ENCODE assay signal across 12 mouse cellular contexts in genomic region chr11:22601977-22602376, GRCm38 (mm10).
DNase-seq lines count a peak whose midpoint lies in the region; ATAC-seq and TF ChIP-seq lines count a peak whose summit lies in the region.
"Had no signal": no experiment of that assay in that cellular context is flagged by ENCODE, and none has a peak within 500 bp of the region (broad histone marks: within the 10 kb centered on the region; RNA-seq: fewer than 3 reads in every experiment).

No protein-coding gene starts in this region.

- H3K9me3 ChIP-seq in heart, embryonic 12.5 days (replicated peaks) = no peaks in the 10 kb centered on the region
- H3K9me3 ChIP-seq in lung, postnatal 0 days (ENCODE audit: low read length) = no peaks in the 10 kb centered on the region
- no peaks in the 10 kb centered on the region for H3K9me3 ChIP-seq in neural tube, embryonic 15.5 days (replicated peaks)
- H3K9me3 ChIP-seq: kidney, embryonic 15.5 days; limb, embryonic 12.5 days had no signal

- peaks cover 26% of the 10 kb centered on the region for H3K4me1 ChIP-seq in heart, embryonic 12.5 days (replicated peaks)
- H3K4me1 ChIP-seq in lung, postnatal 0 days (ENCODE audit: insufficient read depth, low read depth, low read length) = no peaks in the 10 kb centered on the region
- peaks cover 9% of the 10 kb centered on the region for H3K4me1 ChIP-seq in neural tube, embryonic 15.5 days
- H3K4me1 ChIP-seq: limb, embryonic 12.5 days had no signal

- H3K4me3 ChIP-seq in heart, embryonic 12.5 days = no peak overlapping the region
- no peak overlapping the region for H3K4me3 ChIP-seq in lung, postnatal 0 days (ENCODE audit: low read depth, low read length)
- H3K4me3 ChIP-seq in neural tube, embryonic 15.5 days (replicated peaks) = no peak overlapping the region
- H3K4me3 ChIP-seq: kidney, embryonic 15.5 days; limb, embryonic 12.5 days had no signal

- H3K36me3 ChIP-seq in heart, embryonic 12.5 days = no peaks in the 10 kb centered on the region
- H3K36me3 ChIP-seq in lung, postnatal 0 days (ENCODE audit: insufficient read depth, low read length) = no peaks in the 10 kb centered on the region
- H3K36me3 ChIP-seq in neural tube, embryonic 15.5 days = no peaks in the 10 kb centered on the region
- H3K36me3 ChIP-seq: kidney, embryonic 15.5 days; limb, embryonic 12.5 days had no signal

- peak overlapping the region; percentile 11; the same call in 1 of the 2 replicates for H3K27ac ChIP-seq in heart, embryonic 12.5 days (ENCODE audit: poor library complexity, severe bottlenecking)
- H3K27ac ChIP-seq in lung, postnatal 0 days (ENCODE audit: low read length) = no peak overlapping the region
- peak overlapping the region; percentile 54; the same call in 1 of the 2 replicates for H3K27ac ChIP-seq in neural tube, embryonic 15.5 days (replicated peaks)
- H3K27ac ChIP-seq: kidney, embryonic 15.5 days; limb, embryonic 12.5 days had no signal

- TF ChIP-seq EP300 in lung, postnatal 0 days (IDR thresholded peaks at IDR 0.05) = no peak

- no peak for TF ChIP-seq CTCF in lung, postnatal 0 days (IDR thresholded peaks at IDR 0.05)

- no peak overlapping the region for H3K4me2 ChIP-seq in heart, embryonic 12.5 days
- H3K4me2 ChIP-seq in lung, postnatal 0 days (replicated peaks; ENCODE audit: low read depth, low read length) = no peak overlapping the region
- H3K4me2 ChIP-seq in neural tube, embryonic 15.5 days = no peak overlapping the region
- H3K4me2 ChIP-seq: kidney, embryonic 15.5 days; limb, embryonic 12.5 days had no signal

- intact Hi-C loops in heart, postnatal 25 days (cut with DNase I) = no loop called here

- no peak for DNase-seq in heart, postnatal 25 days (ENCODE audit: low spot score)
- peak; percentile 66 for DNase-seq in lung, postnatal 0 days (ENCODE audit: low spot score)
- no peak for DNase-seq in lung, adult 18-20 months
- DNase-seq in adipocyte (ENCODE audit: low spot score) = peak; percentile 29
- DNase-seq in cerebellum, adult 9-10 months = no peak
- no peak for DNase-seq in cerebellum, adult 9-11 months
- DNase-seq: gastrocnemius, postnatal 25 days; layer of hippocampus, adult 9-11 months had no signal

- no peak for ATAC-seq in heart, embryonic 12.5 days (ENCODE audit: insufficient number of reproducible peaks, low FRiP score)
- ATAC-seq in lung, postnatal 0 days = no peak; the same call in 1 of the 2 replicates
- peak; percentile 83 for ATAC-seq in neural tube, embryonic 15.5 days (ENCODE audit: low FRiP score)

- no peak overlapping the region for H3K9ac ChIP-seq in heart, embryonic 12.5 days
- no peak overlapping the region for H3K9ac ChIP-seq in lung, postnatal 0 days (replicated peaks; ENCODE audit: low read depth)
- no peak overlapping the region for H3K9ac ChIP-seq in neural tube, embryonic 15.5 days (replicated peaks)
- H3K9ac ChIP-seq: kidney, embryonic 15.5 days; limb, embryonic 12.5 days had no signal

- H3K27me3 ChIP-seq in heart, embryonic 12.5 days (replicated peaks) = no peaks in the 10 kb centered on the region
- H3K27me3 ChIP-seq in lung, postnatal 0 days (replicated peaks; ENCODE audit: insufficient read depth, low read length) = no peaks in the 10 kb centered on the region
- no peaks in the 10 kb centered on the region for H3K27me3 ChIP-seq in neural tube, embryonic 15.5 days (replicated peaks)
- H3K27me3 ChIP-seq: kidney, embryonic 15.5 days; limb, embryonic 12.5 days had no signal

- WGBS in heart, embryonic 12.5 days = 18% methylated on average over 3 of the region's 3 CpGs
- 16% methylated on average over 3 of the region's 3 CpGs for WGBS in lung, postnatal 0 days
- WGBS in neural tube, embryonic 15.5 days = 15% methylated on average over 3 of the region's 3 CpGs

Comparison
In these comparisons a context has a peak if more than half of its experiments do, and no peak if none do; other contexts are left out.
1. DNase-seq: peak in lung, postnatal 0 days (single experiment) and adipocyte (single experiment); none in heart, postnatal 25 days (single experiment), lung, adult 18-20 months (0 of 2), cerebellum, adult 9-10 months (single experiment) and cerebellum, adult 9-11 months (single experiment).